Mouse (Mus musculus): ENCODE measurements around the gene Smim14.
A peak's percentile ranks its signal among the peaks of the same experiment; 100 is the strongest.
"Not testable (repeated sequence)": the region's sequence is repeated elsewhere in the genome, so short reads cannot be mapped to it uniquely, and the experiment has no call there.

Gene Smim14

DNA sequence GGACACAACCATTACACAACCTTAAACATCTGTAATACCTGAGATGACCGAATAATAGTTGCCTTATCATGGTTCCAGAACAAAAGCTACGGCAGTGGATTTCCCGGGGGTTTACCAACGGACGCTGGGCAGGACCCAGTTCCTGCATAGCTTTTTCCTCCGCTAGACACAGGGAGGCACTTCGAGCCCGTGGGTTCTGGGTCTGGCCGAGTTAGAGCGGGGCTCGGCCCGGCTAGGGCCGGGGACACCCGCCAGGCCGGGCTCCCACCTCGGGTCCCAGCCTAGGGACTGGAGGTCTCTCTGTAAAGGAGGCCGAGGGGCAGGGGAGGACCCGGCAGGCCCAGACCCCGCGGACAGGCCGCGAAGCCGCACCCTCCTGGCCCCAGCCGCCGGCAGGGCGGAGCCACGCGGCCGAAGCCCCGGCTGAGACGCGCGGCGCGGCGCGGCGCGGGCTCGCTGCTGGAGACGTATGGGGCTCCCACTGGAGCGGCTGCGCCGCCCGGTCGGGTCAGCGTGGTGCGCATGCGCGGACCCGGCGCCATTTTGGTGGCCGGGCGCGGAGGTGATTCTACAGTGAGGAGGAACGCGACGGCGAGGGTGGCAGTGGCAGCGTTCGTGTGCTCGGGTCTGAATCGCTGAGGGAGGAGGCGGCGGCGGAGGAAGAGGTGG is at the start of gene Smim14, which contains the start of gene Ube2k:
TSS of gene Smim14 (minus strand) at position 434 of the 669 bp plus-strand sequence.
TSS of gene Ube2k (plus strand) at position 483 of the 669 bp plus-strand sequence.
- peak; percentile 67 for DNase-seq (ENCODE audit: low read depth)

DNA sequence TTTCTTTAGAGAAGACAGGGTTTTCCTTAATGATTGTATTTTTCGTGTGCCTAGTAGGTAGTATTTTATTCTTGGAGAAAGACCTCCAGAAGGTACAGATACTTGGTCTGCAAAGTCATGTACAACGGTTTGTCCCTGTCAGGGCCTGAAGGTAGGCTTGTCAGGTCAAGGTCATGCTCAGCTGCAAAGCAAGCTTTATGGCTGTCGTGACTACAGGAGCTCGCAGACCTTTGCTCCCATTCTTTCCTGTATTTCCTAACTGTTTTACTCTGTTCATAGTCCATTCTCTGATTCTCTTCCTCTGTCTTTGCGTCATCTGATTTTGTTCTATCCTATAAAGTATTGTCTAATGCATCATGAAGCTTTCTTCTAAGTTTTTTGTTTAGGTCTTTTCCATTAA is 49.3 kb upstream of the Smim14 start:
- no peak for DNase-seq (ENCODE audit: low read depth)

DNA sequence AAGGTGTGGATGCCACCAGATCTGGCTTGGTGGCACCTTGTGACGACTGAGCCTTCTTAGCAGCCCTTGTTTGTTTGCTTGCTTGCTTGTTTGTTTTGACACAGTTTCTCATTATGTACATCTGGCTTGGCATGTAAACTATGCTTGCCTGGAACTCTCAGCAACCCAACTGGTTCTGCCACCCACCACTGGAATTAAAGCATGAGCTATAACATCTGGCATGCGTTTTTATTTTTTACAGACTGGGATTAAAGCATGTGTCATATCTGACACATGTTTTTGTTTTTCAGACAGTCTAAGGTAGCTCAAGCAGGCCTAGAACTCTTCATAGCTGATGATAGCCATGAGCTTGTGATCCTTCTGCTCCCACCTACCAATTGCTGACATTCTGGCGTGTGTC is 41.6 kb upstream of the Smim14 start:
- DNase-seq (ENCODE audit: low read depth), result no peak

DNA sequence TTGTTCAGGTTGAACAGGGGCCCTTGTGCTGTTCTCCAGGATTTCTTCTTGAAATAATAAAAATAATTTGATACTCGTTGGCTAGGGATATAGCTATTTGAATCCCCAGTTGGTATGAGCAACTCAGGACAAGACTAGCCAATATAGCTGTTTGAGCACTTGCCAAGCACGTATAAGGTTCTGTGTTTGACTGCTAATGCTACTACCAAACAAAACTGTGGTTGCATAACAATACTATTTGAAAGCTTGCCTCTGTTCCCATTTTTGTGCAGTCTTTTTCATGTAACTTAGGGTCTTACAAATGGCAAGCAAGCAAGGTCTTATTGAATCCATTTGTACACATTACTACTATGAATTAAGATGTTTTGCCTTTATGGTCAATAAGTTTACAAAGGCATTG is 38.9 kb upstream of the Smim14 start:
- peak; percentile 11 for DNase-seq (ENCODE audit: low read depth)

DNA sequence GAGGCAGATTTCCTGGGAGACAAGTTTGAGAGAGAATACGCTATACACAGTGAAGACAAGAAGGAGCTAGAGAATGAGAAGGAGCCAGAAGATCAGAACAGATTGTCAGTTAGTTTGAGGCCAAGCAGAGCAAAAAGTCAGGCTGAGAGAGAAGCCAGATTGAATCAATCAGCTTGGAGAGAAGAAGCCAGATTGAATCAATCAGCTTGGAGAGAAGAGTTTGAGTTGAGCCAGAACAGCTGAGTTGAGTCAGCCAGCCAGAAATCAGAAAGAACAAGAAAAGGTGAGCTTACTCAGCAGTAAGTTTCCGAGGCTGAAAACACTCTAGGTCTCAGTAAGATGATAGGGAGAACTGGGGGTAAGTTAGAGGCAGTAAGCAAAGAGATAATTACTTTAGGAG is 37.9 kb upstream of the Smim14 start:
- no peak for DNase-seq (ENCODE audit: low read depth)

DNA sequence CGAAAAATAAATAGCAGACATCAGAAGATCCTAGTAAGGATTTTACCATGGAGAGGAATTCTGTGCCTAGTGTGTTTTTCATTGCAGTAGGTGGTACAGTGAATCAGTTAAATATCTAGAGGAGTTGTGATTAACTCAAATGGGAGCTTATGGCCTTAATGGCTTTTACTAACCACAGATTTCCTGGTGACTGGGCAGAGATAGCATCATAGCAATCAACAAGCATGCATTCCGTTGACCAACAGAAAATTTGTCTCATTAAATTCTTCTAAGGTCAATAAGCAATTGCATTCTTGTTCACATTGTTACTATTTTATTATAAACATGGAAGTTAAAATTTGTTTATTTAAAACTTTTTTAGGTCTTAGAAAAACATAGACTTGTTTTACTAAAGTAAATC is 28.5 kb upstream of the Smim14 start:
- DNase-seq (ENCODE audit: low read depth), result no peak

DNA sequence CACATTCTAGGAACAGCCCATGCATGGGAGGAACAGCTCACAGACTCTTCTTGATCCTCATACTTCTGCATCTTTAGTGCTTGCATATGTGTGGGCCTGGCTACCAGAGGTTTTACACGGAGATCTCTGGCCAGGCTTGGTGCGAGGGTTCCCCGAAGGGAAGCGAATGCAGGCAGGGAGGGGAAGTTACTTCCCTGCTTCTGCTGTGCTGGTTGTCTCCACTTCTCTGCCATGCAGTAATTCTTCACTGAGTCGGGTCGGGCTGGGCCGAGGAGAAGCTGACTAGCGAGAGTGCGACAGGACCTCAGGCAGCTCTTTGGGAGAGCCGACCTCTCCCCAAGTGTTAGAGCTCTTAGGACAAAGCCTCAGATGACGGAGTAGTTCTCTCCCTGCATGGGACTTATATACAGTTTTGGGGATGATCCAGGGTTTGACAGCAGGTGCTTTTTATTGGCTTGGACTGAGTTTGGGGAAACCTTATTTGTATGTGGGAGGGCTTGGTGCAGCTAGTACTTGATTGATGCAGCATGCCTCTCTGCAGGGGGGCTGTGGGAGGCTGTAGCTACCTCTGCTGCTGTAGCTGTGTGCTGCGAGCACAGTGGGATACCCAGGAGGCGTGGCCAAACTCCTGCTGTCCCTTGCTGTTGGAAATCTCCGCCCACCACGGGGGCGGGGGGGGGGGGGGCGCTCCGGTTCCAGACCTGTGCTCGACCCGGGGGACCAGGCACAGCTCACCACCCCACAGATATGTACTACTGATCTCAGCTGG is 24.3 kb upstream of the Smim14 start:
- no peak for DNase-seq (ENCODE audit: low read depth)

DNA sequence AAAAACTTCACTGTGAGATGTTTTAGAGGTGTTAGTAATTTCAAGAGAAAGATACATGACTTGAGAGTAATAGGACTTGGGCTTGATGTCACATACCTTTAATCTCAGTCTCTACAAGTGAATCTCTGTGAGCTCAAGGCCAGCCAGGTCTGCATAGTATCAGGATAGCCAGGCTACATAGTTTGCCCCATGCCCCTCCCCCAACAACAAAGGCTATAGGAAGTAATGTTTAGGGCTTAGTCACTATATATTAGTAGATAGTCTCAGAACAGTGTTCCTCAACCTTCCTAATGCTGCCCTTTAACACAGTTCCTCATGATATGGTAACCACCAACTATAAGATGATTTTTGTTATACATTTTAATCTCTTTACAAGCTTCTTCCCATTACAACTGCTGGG is 20.1 kb upstream of the Smim14 start:
- DNase-seq (ENCODE audit: low read depth), result no peak

DNA sequence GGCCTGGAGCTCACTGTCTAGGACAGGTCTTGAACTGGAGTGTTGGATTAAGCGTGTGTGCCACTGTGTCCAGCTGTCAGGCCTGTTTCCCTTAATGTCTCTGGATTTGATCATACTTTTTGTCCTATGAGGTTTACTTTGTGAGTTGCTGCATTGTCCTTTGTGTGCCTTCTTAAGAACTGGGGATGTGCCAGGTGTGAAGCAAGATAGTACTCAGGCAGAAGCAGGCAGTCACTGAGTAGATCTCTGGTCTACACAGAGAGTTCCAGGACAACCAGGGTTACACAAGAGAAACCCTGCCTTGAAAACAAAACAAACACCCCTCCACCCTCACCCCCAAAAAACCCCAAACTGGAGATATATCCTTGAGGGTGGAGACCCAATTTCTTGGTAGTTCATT is 12.7 kb upstream of the Smim14 start:
- DNase-seq (ENCODE audit: low read depth), result no peak

DNA sequence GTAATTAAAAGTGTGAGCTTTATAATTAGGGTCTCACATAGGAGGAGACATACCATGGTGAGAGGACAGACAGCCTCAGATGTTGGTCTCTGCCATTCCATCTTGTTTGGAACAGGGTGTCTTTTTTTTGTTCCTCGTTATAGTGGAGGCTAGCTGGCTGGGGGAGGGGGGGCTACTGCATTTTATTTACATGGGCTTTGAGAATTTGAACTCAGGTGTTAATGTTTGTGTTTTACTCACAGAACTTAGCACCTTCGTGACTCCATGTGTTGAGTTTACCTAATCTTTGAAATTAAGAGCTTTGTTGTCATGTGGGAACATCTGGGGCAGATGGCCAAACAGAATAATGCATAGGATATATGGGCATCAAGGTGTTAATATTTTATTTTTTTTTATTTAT is 7.6 kb upstream of the Smim14 start:
- no peak for DNase-seq (ENCODE audit: low read depth)

DNA sequence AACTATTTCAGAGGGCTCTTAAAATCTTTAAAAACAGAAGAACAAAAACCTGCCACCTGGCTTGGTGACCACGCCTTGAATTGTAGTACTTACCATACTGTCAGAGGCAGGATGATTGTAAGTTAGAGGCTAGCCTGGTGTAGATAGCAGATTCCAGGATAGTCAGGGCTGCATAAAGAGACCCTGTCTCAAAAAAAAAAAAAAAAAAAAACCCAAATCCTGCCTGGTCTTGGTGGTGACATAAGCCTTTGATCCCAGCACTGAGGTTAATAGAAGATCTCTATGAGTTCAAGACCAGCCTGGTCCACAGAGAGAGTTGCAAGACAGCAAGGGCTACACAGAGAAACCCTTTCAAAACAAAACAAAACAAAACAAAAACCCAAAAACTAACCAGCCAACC is 6.5 kb upstream of the Smim14 start:
- DNase-seq (ENCODE audit: low read depth), result no peak

DNA sequence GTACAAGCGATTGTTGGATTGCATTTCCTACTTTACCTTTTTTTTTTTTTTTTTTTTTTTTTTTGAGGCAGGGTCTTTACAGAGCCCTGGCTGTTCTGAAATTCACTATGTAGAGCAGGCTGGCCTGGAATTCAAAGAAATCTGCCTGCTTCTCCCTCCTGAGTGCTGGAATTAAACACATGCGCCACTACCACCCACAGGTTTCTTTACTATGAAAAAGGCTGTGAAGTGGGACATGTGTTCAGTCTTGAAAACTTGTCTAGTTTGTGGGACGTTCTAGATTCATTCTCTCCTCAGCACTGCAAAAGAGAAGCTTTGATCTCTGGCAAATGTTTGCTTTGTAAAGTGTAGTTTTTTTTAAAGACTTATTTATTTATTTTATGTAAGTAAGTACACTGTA is 4.9 kb upstream of the Smim14 start:
- DNase-seq (ENCODE audit: low read depth), result no peak

DNA sequence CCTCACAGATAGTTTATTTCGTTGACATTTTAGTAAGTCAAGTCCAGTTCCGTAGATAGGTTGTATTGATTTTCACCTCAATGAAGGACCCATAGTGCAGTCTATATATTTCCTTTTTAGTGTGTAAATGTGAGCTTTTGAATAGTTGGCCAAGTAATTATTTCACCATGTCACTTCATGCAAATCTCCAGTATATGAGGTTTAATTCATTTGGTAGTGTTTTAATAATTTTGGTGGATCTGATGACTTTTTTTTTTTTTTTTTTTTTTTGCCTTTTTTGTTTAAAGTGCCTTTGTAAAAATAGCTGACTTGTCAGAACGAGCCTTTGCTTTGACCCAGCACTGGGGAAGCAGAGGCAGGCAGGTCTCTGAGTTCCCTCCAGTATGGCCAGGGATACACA is 2.8 kb upstream of the Smim14 start:
- no peak for DNase-seq (ENCODE audit: low read depth)

DNA sequence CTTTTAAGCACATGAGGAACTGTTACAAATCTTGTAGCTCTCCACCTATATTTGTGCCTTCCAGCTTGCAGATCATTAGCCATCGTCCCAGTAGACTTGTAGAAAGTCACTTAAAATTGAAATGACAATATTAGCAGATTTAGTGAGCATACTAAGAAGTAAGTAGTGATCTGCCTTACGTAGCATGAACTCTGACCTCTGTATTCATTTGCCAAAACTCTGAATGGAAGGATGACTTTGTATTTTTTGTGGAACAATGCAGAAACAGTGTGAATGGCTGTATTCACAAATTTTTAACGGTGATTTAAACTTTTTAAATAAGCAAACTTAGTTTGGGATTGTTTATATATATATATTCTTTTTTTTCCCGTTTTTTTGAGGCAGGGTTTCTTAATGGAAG is 1.8 kb upstream of the Smim14 start:
- DNase-seq (ENCODE audit: low read depth), result no peak

DNA sequence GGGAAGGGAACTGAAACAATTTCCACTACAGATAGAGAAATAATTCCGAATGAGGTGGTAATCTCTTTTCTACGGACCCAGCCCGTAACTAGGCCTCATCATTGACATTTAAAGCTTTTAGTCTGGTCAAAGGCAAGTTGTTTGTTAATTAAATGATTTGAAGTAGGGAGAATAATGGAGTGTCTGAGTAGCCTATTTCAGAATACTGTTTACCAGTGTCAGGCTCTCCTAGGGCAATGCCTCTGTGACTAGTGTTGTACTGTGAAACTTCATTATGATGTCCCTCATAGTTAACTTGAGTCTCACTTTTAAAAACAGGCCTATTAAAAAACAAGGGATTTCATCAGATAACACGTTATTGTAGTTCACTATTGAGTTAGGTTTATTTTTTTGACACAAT is 1.1 kb upstream of the Smim14 start:
- no peak for DNase-seq (ENCODE audit: low read depth)

DNA sequence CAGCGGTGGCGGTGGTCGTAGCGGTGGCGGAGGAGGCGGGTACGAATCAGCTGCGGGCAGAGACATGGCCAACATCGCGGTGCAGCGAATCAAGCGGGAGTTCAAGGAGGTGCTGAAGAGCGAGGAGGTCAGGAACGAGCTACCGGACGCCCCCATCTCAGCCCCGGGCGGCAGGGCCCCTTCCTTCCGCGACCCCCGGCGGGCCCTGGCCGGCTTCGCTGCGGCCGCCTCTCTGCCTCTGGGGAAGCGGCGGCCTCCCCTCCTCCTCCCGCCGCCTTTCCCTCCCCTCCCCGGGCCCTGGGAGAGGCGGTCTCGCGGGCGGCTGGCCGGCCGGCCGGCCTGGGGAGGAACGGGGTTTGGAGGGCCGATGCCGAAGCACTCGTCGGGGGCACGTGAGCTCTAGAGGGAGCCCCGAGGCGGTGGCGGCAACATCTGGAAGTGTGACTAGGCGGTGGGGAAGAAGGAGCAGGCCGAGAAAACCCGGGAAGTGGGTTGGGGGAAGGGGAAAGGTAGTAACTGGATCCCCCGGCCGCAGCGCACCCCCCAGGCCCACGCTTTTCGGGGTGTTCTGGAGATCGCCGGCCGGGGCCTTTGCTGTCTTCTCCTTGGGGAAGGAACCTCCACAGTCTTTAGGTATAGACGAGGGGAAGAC is 562 bp upstream of the Smim14 start:
- DNase-seq (ENCODE audit: low read depth), result no peak

DNA sequence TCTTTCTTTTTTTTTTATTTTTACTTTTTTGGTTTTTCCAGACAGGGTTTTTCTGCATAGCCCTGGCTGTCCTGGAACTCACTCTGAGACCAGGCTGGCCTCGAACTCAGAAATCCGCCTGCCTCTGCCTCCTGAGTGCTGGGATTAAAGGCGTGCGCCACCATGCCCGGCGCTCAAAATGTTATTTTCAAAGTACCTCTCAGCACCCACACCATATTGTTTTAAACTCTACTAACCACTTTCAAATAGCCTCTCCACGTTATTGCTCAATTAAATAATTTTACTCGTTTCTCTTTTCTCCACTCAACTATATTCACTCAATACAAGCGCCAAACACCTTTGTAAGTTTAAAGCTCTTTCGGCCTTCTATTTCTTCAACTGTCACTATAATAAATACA is 917 bp downstream of the Smim14 start:
- DNase-seq (ENCODE audit: low read depth), result not testable (repeated sequence)

DNA sequence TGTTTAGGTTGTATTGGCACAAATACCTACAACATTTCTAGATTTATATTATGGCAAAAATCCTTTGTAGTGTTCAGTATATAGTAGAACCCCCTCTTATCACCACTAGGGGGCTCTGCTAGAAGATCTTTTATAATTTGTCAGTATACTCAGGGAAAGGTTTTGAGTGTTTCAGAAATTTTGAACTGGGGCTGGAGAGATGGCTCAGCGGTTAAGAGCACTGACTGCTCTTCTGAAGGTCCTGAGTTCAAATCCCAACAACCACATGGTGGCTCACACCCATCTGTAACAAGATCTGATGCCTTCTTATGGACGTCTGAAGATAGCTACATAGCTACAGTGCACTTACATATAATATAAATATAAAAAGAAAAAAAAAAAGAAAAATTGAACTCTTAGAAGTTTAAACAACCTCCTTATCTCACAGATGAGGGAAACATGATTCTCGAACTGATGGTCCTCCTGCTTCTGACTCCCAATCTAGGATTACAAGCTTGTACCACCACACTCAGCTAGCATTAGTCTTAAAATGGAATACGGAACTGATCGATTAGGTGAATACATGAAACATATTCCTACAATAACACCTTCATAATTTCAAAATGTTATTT is 1.4 kb downstream of the Smim14 start:
- no peak for DNase-seq (ENCODE audit: low read depth)

DNA sequence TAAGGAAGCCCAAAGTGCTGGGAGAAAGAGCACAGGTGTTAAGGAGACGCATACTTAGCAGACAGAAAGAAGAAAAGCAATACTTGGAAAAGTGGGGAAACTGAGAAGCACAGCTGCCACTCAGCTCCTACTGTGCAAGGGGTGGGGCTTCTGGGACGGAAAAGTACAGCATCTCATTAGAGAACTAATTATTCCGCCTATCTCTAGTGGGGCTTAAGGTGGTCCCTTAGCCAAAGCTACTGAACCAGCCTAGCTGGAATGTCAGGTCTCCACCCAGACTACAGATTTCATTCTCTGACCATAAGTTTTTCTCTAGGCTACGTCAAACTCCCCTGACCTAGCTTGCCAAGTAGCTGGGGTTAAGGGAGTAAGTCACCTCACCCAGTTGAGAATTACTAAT is 2.5 kb downstream of the Smim14 start:
- DNase-seq (ENCODE audit: low read depth), result no peak

DNA sequence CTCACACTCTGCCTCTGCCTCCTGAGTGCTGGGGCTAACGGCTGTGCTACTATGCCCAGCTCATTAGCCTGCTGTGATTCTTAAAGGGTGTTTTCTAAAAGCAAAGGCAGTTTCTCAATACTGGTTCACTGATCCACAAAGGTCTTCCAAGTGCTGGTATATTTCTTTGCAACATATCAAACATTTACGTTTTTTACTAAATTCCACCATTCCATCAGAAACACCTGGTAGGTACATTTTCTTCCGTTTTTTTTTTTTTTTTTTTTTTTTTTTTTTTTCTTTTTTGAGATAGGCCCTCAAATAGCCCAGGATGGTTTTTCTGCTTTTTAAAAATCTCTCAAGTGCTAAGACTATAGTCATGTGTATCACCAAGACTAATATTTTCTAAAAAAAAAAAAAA is 5.7 kb downstream of the Smim14 start:
- no peak for DNase-seq (ENCODE audit: low read depth)

DNA sequence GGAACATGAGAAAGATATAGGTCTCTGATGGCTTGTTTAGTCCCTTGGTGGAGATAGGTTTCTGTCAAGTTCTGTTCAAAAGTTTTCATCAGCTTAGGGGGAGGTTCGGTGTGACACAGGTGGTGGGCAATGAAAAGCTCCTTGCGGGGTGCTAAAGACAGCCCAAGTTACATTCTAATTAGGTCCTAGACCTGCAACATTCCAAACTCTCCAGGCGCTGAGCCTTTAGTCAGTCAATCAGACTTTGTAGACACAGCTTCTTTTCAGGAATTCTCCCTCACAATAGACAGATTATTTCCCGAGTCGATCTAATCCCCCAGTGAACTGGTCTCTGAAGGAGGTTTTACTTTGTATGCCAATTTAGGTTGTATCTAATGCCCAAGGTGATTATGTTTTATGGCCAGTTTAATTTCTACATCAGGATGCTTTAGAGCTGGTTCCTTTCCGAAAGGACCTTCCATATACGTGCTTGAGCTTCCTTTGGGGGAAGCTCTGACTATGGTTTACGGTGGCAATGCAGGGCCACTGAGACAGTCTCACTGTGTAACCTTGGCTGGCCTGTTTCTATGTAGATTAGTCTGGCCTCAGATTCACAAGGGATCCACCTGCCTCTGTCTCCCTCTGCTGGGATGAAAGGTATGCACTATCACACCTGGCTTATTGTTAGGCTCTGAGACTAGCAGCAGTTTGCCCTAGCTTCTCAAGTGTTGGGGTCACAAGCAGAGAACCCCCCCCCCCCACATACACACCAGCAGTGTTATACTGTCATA is 11.1 kb downstream of the Smim14 start:
- no peak for DNase-seq (ENCODE audit: low read depth)

DNA sequence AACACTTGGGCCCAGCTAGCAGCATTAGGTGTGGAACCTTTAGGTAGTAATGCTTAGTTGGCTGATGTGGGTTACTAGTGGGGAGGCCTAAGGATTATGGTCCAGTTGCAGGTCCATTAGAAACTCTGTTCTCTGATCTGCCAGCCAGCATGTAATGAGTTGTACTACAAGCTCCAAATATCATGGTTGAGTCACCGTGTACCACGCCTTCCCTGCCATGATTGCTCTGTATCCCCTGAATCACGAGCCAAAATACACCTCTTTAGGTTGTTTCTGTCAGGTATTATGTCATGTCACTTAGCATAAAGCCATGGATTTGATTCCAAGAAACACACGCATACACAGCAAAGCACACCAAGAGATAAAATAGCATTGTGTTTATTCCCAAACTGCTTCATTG is 12.2 kb downstream of the Smim14 start:
- no peak for DNase-seq (ENCODE audit: low read depth)

Data from fibroblast of lung, adult 2 months (primary cell).